Mouse (Mus musculus) limb, embryonic 14.5 days (tissue): ENCODE measurements at regions not wholly inside any gene's neighbourhood (a gene's known extent, or its start where the extent isn't known, plus 50 kb on each side); places are given as distances from the start of the nearest gene placed in this dataset.

ENCODE experiments used
- ATAC-seq: fragments of 200-750 bp; cut with Nextera tagmentation; 2 replicates; pipeline ENCODE4 v1.8.0; 2017; ENCODE audit warnings: low read depth, moderate number of reproducible peaks, moderate TSS enrichment; ENCODE audit not compliant: low FRiP score
- DNase-seq: peaks from one replicate; pipeline ENCODE4 v3.0.0-alpha.2; 2015; ENCODE audit warnings: low spot score
- H3K27ac ChIP-seq: fragments of 300-500 bp; sonication (generic); replicated peaks from 2 replicates; pipeline ENCODE4 v1.5.1; 2014; ENCODE audit warnings: low read depth, mild to moderate bottlenecking, low read length, moderate library complexity, mixed read lengths
- H3K27me3 ChIP-seq: fragments of 300-500 bp; sonication (generic); 2 replicates; pipeline ENCODE4 v1.6.1; 2014; ENCODE audit warnings: low read length, mixed read lengths; ENCODE audit not compliant: control insufficient read depth, insufficient read depth
- H3K36me3 ChIP-seq: fragments of 300-500 bp; sonication (generic); 2 replicates; pipeline ENCODE4 v1.6.1; 2014; ENCODE audit warnings: mild to moderate bottlenecking, low read length, moderate library complexity, mixed read lengths; ENCODE audit not compliant: control insufficient read depth, insufficient read depth
- H3K4me1 ChIP-seq: fragments of 300-500 bp; sonication (generic); 2 replicates; pipeline ENCODE4 v1.6.1; 2014; ENCODE audit warnings: antibody characterized with exemption, low read length, mixed read lengths; ENCODE audit not compliant: control insufficient read depth, insufficient read depth
- H3K4me2 ChIP-seq: fragments of 300-500 bp; sonication (generic); replicated peaks from 2 replicates; pipeline ENCODE4 v1.6.1; 2014; ENCODE audit warnings: low read depth, mild to moderate bottlenecking, low read length, moderate library complexity; ENCODE audit not compliant: severe bottlenecking
- H3K4me3 ChIP-seq: fragments of 300-500 bp; sonication (generic); replicated peaks from 2 replicates; pipeline ENCODE4 v1.5.1; 2014; ENCODE audit warnings: low read length
- H3K9ac ChIP-seq: fragments of 300-500 bp; sonication (generic); 2 replicates; pipeline ENCODE4 v1.6.1; 2014; ENCODE audit warnings: mild to moderate bottlenecking, low read depth, low read length, moderate library complexity; ENCODE audit not compliant: severe bottlenecking
- H3K9me3 ChIP-seq: fragments of 300-500 bp; sonication (generic); 2 replicates; pipeline ENCODE4 v1.6.1; 2016; ENCODE audit warnings: low read length; ENCODE audit not compliant: control insufficient read depth
- POLR2A ChIP-seq: fragments of 200-500 bp; IDR thresholded peaks from 2 replicates; pipeline ENCODE4 v1.8.0; 2012; ENCODE audit warnings: inconsistent platforms, mild to moderate bottlenecking, moderate library complexity, borderline replicate concordance; ENCODE audit not compliant: insufficient read depth, insufficient read length; ENCODE audit errors: extremely low read depth
- WGBS: fragments of 180-500 bp; shearing (Covaris S2); extraction: QIAGEN DNeasy Blood & Tissue Kit; methylation state at CpG from one replicate; pipeline ENCODE4 v1.1.7; 2014; 5-methylcytosine and 5-hydroxymethylcytosine counted together

DNA sequence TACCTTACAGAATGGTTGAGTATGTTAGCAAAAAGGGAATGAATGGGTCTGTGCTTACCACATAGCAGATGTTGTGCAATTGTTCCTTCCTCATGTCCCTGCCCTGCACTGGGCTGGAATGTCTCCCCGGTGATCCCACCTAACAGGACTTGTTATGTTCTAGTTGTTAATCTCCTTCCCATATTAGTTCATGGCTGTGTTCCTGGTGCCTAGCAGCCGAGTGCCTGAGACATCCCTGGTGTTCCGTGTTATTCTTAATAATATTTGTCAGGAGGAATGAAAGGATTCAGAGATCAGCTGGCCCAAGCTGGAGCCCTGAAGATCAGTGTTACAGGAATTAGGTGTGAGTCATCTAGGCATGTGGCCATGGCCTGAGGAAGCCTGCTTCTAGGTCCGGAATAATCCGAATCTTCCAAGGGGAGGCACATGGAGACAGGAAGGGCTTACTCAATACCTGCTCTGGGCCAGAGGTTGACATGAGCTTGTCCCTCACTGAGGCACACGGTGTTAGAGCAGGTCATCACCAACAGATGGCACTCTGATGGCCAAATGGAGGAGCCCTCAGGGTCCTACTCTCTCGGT, 171.2 kb downstream of the 4933412E24Rik start:
- Histone ChIP-seq H3K27me3 (no peaks in the 10 kb centered on the region), H3K27ac (no peak overlapping the region), H3K9me3 (no peaks in the 10 kb centered on the region), H3K36me3 (no peaks in the 10 kb centered on the region), H3K4me1 (no peaks in the 10 kb centered on the region), H3K9ac (no peak overlapping the region), H3K4me3 (no peak overlapping the region), H3K4me2 (no peak overlapping the region)
- no peak for TF ChIP-seq POLR2A
- no peak for DNase-seq
- no peak for ATAC-seq
- 73% methylated on average over 7 of the region's 7 CpGs for WGBS

DNA sequence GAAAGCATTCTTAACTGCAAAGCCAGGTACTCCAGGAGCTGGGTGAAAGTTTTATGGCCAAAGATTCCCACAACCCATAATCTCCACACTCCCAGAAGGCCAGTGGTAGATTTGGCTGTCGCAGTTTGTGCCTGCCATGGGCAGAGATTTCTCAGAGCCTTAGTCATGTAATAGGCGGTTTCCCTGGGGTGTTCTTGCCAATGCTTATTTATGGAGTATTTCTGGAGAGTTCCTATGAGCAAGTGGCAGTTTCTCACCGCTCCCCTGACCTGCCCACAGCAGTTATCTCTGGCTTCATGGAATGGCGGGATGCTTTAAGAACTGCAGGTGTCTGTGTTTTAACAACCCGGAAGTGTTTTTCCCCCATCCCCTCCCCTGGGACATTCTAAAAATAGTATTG, 179.8 kb downstream of the 4933412E24Rik start:
- 60% methylated on average over 5 of the region's 5 CpGs for WGBS
- TF ChIP-seq POLR2A = no peak
- DNase-seq = no peak
- H3K4me1 ChIP-seq = no peaks in the 10 kb centered on the region
- H3K36me3 ChIP-seq = no peaks in the 10 kb centered on the region
- H3K9ac ChIP-seq = no peak overlapping the region
- H3K9me3 ChIP-seq = no peaks in the 10 kb centered on the region
- no peak for ATAC-seq
- H3K4me2 ChIP-seq = no peak overlapping the region
- H3K4me3 ChIP-seq = no peak overlapping the region
- no peaks in the 10 kb centered on the region for H3K27me3 ChIP-seq
- no peak overlapping the region for H3K27ac ChIP-seq

GRCm38 (mm10) chr15:59833232-59833631, 183.2 kb downstream of the 4933412E24Rik start:
- Histone ChIP-seq H3K27me3 (no peaks in the 10 kb centered on the region), H3K9ac (no peak overlapping the region), H3K4me1 (peaks cover 1% of the 10 kb centered on the region; the same call in 1 of the 2 replicates), H3K36me3 (no peaks in the 10 kb centered on the region), H3K27ac (no peak overlapping the region), H3K4me3 (no peak overlapping the region), H3K4me2 (no peak overlapping the region), H3K9me3 (no peaks in the 10 kb centered on the region)
- ATAC-seq (no peak), DNase-seq (no peak)
- 83% methylated on average over 3 of the region's 3 CpGs for WGBS
- no peak for TF ChIP-seq POLR2A

DNA sequence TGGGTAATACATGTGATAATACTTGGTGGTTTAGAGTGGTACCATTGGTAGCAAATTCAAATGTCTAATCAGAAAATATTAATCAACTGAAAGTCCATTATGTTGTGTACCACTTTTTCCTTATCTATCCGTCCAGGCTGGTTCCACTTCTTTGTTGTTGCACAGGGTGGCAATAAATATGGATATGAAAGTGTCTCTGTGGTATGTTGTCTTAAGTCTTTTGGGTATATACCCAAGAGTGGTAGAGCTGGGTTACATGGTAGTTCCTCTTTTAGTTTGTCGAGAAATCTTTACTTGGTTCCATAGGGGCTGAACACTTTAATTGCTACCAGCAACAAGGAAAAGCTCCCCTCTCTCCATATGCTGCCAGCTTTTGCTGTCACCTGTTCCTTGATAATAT, 184.9 kb downstream of the 4933412E24Rik start:
- DNase-seq (no peak), ATAC-seq (no peak)
- TF ChIP-seq POLR2A = no peak
- Histone ChIP-seq H3K9ac (no peak overlapping the region), H3K4me1 (peaks cover 8% of the 10 kb centered on the region; the same call in 1 of the 2 replicates), H3K9me3 (no peaks in the 10 kb centered on the region), H3K27ac (no peak overlapping the region), H3K36me3 (no peaks in the 10 kb centered on the region), H3K27me3 (no peaks in the 10 kb centered on the region), H3K4me3 (no peak overlapping the region), H3K4me2 (no peak overlapping the region)
- 71% methylated on average over 2 of the region's 2 CpGs for WGBS

DNA sequence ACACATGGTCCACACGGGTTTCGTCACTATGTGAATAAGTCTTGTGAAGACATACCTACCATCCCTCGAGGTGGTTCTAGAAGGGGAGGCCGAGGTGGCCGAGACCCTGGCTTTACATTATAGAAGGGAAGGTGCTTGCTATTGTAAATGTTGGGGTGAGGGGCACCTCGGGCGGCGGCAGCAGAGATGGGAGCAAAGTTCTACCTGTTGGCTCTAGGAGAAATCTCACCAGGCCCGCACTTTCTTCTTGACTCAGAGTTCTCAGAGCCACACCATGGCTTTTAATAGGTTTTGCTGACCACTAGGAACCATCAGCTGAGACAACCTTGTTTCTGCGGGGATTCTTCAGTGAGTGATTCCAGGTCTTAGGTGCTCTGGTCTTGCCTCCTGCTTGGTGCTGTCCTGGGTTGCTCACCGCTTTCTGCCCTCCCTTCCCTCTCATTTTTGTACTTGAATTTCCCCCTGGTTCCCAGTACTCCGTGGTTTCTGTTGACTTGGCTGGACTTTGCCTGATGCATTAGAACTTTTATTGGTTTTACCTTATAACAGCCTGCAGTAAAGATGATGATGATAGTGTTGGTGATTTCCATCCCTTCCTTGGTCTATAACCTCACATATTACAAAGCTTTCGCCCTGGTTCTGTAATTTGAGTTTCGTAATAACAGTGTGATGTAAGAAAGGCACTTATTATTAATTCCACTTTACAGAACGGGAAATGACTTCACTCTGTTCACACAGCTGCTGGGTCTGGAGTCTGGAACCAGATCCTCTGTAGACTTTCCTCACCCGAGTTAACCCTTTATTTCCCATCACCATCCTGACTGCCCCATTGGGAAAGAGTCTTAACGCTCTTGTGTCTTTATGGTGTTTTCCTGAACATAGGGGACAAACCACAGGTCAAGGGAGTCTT, 185.6 kb downstream of the 4933412E24Rik start:
- DNase-seq (peak; percentile 57), ATAC-seq (peak; percentile 71)
- H3K4me2 ChIP-seq = no peak overlapping the region
- H3K4me1 ChIP-seq = peaks cover 14% of the 10 kb centered on the region
- peak overlapping the region; percentile 22; the same call in 1 of the 2 replicates for H3K27ac ChIP-seq
- WGBS = 61% methylated on average over 17 of the region's 17 CpGs
- H3K27me3 ChIP-seq = no peaks in the 10 kb centered on the region
- no peak overlapping the region for H3K4me3 ChIP-seq
- no peaks in the 10 kb centered on the region for H3K36me3 ChIP-seq
- TF ChIP-seq POLR2A = no peak
- no peaks in the 10 kb centered on the region for H3K9me3 ChIP-seq
- H3K9ac ChIP-seq = no peak overlapping the region
